Mouse (Mus musculus) limb, embryonic 14.5 days (tissue): Measurements from ENCODE around the gene Lhb. TPM values are rescaled to one million over a fixed set of nuclear protein-coding genes. Genes with fewer than 3 reads are reported as not detected.
A peak's percentile ranks its signal among the peaks of the same experiment; 100 is the strongest.

ENCODE experiments used
- ATAC-seq: fragments of 200-750 bp; cut with Nextera tagmentation; 2 replicates; pipeline ENCODE4 v1.8.0; 2017; ENCODE audit warnings: low read depth, moderate number of reproducible peaks, moderate TSS enrichment; ENCODE audit not compliant: low FRiP score
- DNase-seq: peaks from one replicate; pipeline ENCODE4 v3.0.0-alpha.2; 2015; ENCODE audit warnings: low spot score
- H3K27ac ChIP-seq: fragments of 300-500 bp; sonication (generic); replicated peaks from 2 replicates; pipeline ENCODE4 v1.5.1; 2014; ENCODE audit warnings: low read depth, mild to moderate bottlenecking, low read length, moderate library complexity, mixed read lengths
- H3K27me3 ChIP-seq: fragments of 300-500 bp; sonication (generic); 2 replicates; pipeline ENCODE4 v1.6.1; 2014; ENCODE audit warnings: low read length, mixed read lengths; ENCODE audit not compliant: control insufficient read depth, insufficient read depth
- H3K36me3 ChIP-seq: fragments of 300-500 bp; sonication (generic); 2 replicates; pipeline ENCODE4 v1.6.1; 2014; ENCODE audit warnings: mild to moderate bottlenecking, low read length, moderate library complexity, mixed read lengths; ENCODE audit not compliant: control insufficient read depth, insufficient read depth
- H3K4me1 ChIP-seq: fragments of 300-500 bp; sonication (generic); 2 replicates; pipeline ENCODE4 v1.6.1; 2014; ENCODE audit warnings: antibody characterized with exemption, low read length, mixed read lengths; ENCODE audit not compliant: control insufficient read depth, insufficient read depth
- H3K4me2 ChIP-seq: fragments of 300-500 bp; sonication (generic); replicated peaks from 2 replicates; pipeline ENCODE4 v1.6.1; 2014; ENCODE audit warnings: low read depth, mild to moderate bottlenecking, low read length, moderate library complexity; ENCODE audit not compliant: severe bottlenecking
- H3K4me3 ChIP-seq: fragments of 300-500 bp; sonication (generic); replicated peaks from 2 replicates; pipeline ENCODE4 v1.5.1; 2014; ENCODE audit warnings: low read length
- H3K9ac ChIP-seq: fragments of 300-500 bp; sonication (generic); 2 replicates; pipeline ENCODE4 v1.6.1; 2014; ENCODE audit warnings: mild to moderate bottlenecking, low read depth, low read length, moderate library complexity; ENCODE audit not compliant: severe bottlenecking
- H3K9me3 ChIP-seq: fragments of 300-500 bp; sonication (generic); 2 replicates; pipeline ENCODE4 v1.6.1; 2016; ENCODE audit warnings: low read length; ENCODE audit not compliant: control insufficient read depth
- POLR2A ChIP-seq: fragments of 200-500 bp; IDR thresholded peaks from 2 replicates; pipeline ENCODE4 v1.8.0; 2012; ENCODE audit warnings: inconsistent platforms, mild to moderate bottlenecking, moderate library complexity, borderline replicate concordance; ENCODE audit not compliant: insufficient read depth, insufficient read length; ENCODE audit errors: extremely low read depth
- WGBS: fragments of 180-500 bp; shearing (Covaris S2); extraction: QIAGEN DNeasy Blood & Tissue Kit; methylation state at CpG from one replicate; pipeline ENCODE4 v1.1.7; 2014; 5-methylcytosine and 5-hydroxymethylcytosine counted together
- microRNA-seq: library from miRNA; unstranded; fragments of <30 nt; microRNA quantifications from one replicate; pipeline ENCODE4, GENCODE M21; 2016
- polyA plus RNA-seq, 2 experiments: library from polyadenylated mRNA; depleted of rRNA in 1 of 2; stranded (reverse) in 1 of 2; unstranded in 1 of 2; fragments of >200 nt; fragmentation: Nextera tagmentation in 1 of 2; extraction: Ambion mirVana in 1 of 2; gene quantifications; 2 replicates each; pipeline versions ENCODE4 v1.2.1 to v1.2.3; 2012 to 2014

Gene Lhb
- polyA plus RNA-seq, 2 experiments, result 0.50 TPM; not detected in 1

DNA sequence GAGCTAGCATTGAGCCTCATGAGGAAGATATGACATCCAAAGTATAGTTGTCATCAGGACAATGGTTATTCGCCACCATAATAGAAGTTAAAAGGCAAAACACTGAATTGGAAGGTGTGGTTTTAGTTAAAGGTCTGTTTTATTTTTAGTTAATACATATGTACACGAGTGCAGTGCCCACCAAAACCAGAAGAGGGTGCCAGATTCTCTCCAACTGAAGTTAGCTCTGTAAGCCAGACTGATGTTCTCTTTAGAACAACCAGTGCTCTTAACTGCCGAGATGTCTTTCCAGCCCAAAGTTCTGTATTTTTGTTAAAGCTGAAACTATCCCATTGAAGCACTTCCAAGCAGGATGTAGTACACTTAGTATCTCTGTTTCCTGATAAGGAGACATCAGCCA is 50.2 kb downstream of the Lhb start:
- Histone ChIP-seq H3K4me2 (no peak overlapping the region), H3K9me3 (no peaks in the 10 kb centered on the region), H3K4me3 (no peak overlapping the region), H3K36me3 (no peaks in the 10 kb centered on the region), H3K4me1 (peaks cover 2% of the 10 kb centered on the region; the same call in 1 of the 2 replicates), H3K27ac (no peak overlapping the region), H3K27me3 (no peaks in the 10 kb centered on the region), H3K9ac (no peak overlapping the region)
- no peak for TF ChIP-seq POLR2A
- 7% methylated on average over 3 of the region's 3 CpGs for WGBS
- no peak for ATAC-seq
- peak; percentile 88 for DNase-seq

Small RNA genes lying within 50 kb of the gene (microRNA-seq; reads per million reads assigned to microRNA genes)
- gene Gm22133, result not detected

Other genes with a start within 250 kb of the Lhb start
Only the 30 nearest of the 33 such genes appear.
- 1.4 and 1.5 TPM in 2 replicates for gene Ccdc155, start 215.9 kb upstream of the Lhb start, polyA plus RNA-seq (2012; rRNA removed)
- gene Ccdc155, start 215.9 kb upstream of the Lhb start, polyA plus RNA-seq (2014; fragmentation: Nextera tagmentation; extraction: Ambion mirVana), result 0.79 and 1.2 TPM in 2 replicates
- 3.0 and 4.8 TPM in 2 replicates for gene Dkkl1, start 208.7 kb upstream of the Lhb start, polyA plus RNA-seq (2012; rRNA removed)
- 9.0 and 14.8 TPM in 2 replicates for gene Dkkl1, start 208.7 kb upstream of the Lhb start, polyA plus RNA-seq (2014; fragmentation: Nextera tagmentation; extraction: Ambion mirVana)
- gene Tead2, start 205.1 kb upstream of the Lhb start, polyA plus RNA-seq (2012; rRNA removed), result 450 and 560 TPM in 2 replicates
- gene Tead2, start 205.1 kb upstream of the Lhb start, polyA plus RNA-seq (2014; fragmentation: Nextera tagmentation; extraction: Ambion mirVana), result 143 and 168 TPM in 2 replicates
- gene Cd37, start 181.7 kb upstream of the Lhb start, polyA plus RNA-seq (2012; rRNA removed), result 4.9 and 6.0 TPM in 2 replicates
- 2.6 and 3.7 TPM in 2 replicates for gene Cd37, start 181.7 kb upstream of the Lhb start, polyA plus RNA-seq (2014; fragmentation: Nextera tagmentation; extraction: Ambion mirVana)
- gene Slc6a16, start 179.7 kb upstream of the Lhb start, polyA plus RNA-seq (2012; rRNA removed), result 0.18 and 0.29 TPM in 2 replicates
- gene Slc6a16, start 179.7 kb upstream of the Lhb start, polyA plus RNA-seq (2014; fragmentation: Nextera tagmentation; extraction: Ambion mirVana), result 0.21 TPM in 1 of 2 replicates, not detected in the other
- not detected in 2 replicates for gene Slc6a21, start 143.3 kb upstream of the Lhb start, polyA plus RNA-seq (2012; rRNA removed)
- gene Slc6a21, start 143.3 kb upstream of the Lhb start, polyA plus RNA-seq (2014; fragmentation: Nextera tagmentation; extraction: Ambion mirVana), result not detected in 2 replicates
- gene Trpm4, start 87.0 kb upstream of the Lhb start, polyA plus RNA-seq (2012; rRNA removed), result 42.6 and 46.1 TPM in 2 replicates
- gene Trpm4, start 87.0 kb upstream of the Lhb start, polyA plus RNA-seq (2014; fragmentation: Nextera tagmentation; extraction: Ambion mirVana), result 15.8 TPM in 2 replicates
- gene Hrc, start 85.5 kb upstream of the Lhb start, polyA plus RNA-seq (2012; rRNA removed), result 9.5 and 17.9 TPM in 2 replicates
- 4.1 and 5.9 TPM in 2 replicates for gene Hrc, start 85.5 kb upstream of the Lhb start, polyA plus RNA-seq (2014; fragmentation: Nextera tagmentation; extraction: Ambion mirVana)
- gene Ppfia3, start 53.8 kb upstream of the Lhb start, polyA plus RNA-seq (2012; rRNA removed), result 12.3 and 13.8 TPM in 2 replicates
- 8.4 and 9.0 TPM in 2 replicates for gene Ppfia3, start 53.8 kb upstream of the Lhb start, polyA plus RNA-seq (2014; fragmentation: Nextera tagmentation; extraction: Ambion mirVana)
- 4.1 and 4.7 TPM in 2 replicates for gene Lin7b, start 50.2 kb upstream of the Lhb start, polyA plus RNA-seq (2012; rRNA removed)
- 1.7 and 2.2 TPM in 2 replicates for gene Lin7b, start 50.2 kb upstream of the Lhb start, polyA plus RNA-seq (2014; fragmentation: Nextera tagmentation; extraction: Ambion mirVana)
- gene Snrnp70, start 25.1 kb upstream of the Lhb start, polyA plus RNA-seq (2012; rRNA removed), result 539 and 694 TPM in 2 replicates
- gene Snrnp70, start 25.1 kb upstream of the Lhb start, polyA plus RNA-seq (2014; fragmentation: Nextera tagmentation; extraction: Ambion mirVana), result 69.7 and 73.7 TPM in 2 replicates
- gene Kcna7, start 15.2 kb upstream of the Lhb start, polyA plus RNA-seq (2012; rRNA removed), result 0.10 TPM in 2 replicates
- 0.11 TPM in 1 of 2 replicates, not detected in the other for gene Kcna7, start 15.2 kb upstream of the Lhb start, polyA plus RNA-seq (2014; fragmentation: Nextera tagmentation; extraction: Ambion mirVana)
- 4.2 and 4.5 TPM in 2 replicates for gene Ntf5, start 7.1 kb upstream of the Lhb start, polyA plus RNA-seq (2012; rRNA removed)
- 4.4 and 6.0 TPM in 2 replicates for gene Ntf5, start 7.1 kb upstream of the Lhb start, polyA plus RNA-seq (2014; fragmentation: Nextera tagmentation; extraction: Ambion mirVana)
- 44.1 and 59.1 TPM in 2 replicates for gene Gys1, start 14.0 kb downstream of the Lhb start, polyA plus RNA-seq (2012; rRNA removed)
- gene Gys1, start 14.0 kb downstream of the Lhb start, polyA plus RNA-seq (2014; fragmentation: Nextera tagmentation; extraction: Ambion mirVana), result 35.8 and 37.3 TPM in 2 replicates
- gene Ruvbl2, start 17.3 kb downstream of the Lhb start, polyA plus RNA-seq (2012; rRNA removed), result 120 TPM in 2 replicates
- 119 and 126 TPM in 2 replicates for gene Ruvbl2, start 17.3 kb downstream of the Lhb start, polyA plus RNA-seq (2014; fragmentation: Nextera tagmentation; extraction: Ambion mirVana)
- gene Ftl1, start 39.1 kb downstream of the Lhb start, polyA plus RNA-seq (2012; rRNA removed), result 1,503 and 2,450 TPM in 2 replicates
- gene Ftl1, start 39.1 kb downstream of the Lhb start, polyA plus RNA-seq (2014; fragmentation: Nextera tagmentation; extraction: Ambion mirVana), result 4,726 and 4,986 TPM in 2 replicates
- gene Bax, start 46.1 kb downstream of the Lhb start, polyA plus RNA-seq (2012; rRNA removed), result 127 and 164 TPM in 2 replicates
- 133 and 140 TPM in 2 replicates for gene Bax, start 46.1 kb downstream of the Lhb start, polyA plus RNA-seq (2014; fragmentation: Nextera tagmentation; extraction: Ambion mirVana)
- 0.82 and 1.3 TPM in 2 replicates for gene Tulp2, start 61.1 kb downstream of the Lhb start, polyA plus RNA-seq (2012; rRNA removed)
- 1.2 and 2.0 TPM in 2 replicates for gene Tulp2, start 61.1 kb downstream of the Lhb start, polyA plus RNA-seq (2014; fragmentation: Nextera tagmentation; extraction: Ambion mirVana)
- not detected in 2 replicates for gene Gm45808, start 66.0 kb downstream of the Lhb start, polyA plus RNA-seq (2012; rRNA removed)
- not detected in 2 replicates for gene Gm45808, start 66.0 kb downstream of the Lhb start, polyA plus RNA-seq (2014; fragmentation: Nextera tagmentation; extraction: Ambion mirVana)
- gene Dhdh, start 68.0 kb downstream of the Lhb start, polyA plus RNA-seq (2012; rRNA removed), result 2.4 and 2.9 TPM in 2 replicates
- 2.0 and 2.6 TPM in 2 replicates for gene Dhdh, start 68.0 kb downstream of the Lhb start, polyA plus RNA-seq (2014; fragmentation: Nextera tagmentation; extraction: Ambion mirVana)
- 293 and 299 TPM in 2 replicates for gene Nucb1, start 89.6 kb downstream of the Lhb start, polyA plus RNA-seq (2012; rRNA removed)
- gene Nucb1, start 89.6 kb downstream of the Lhb start, polyA plus RNA-seq (2014; fragmentation: Nextera tagmentation; extraction: Ambion mirVana), result 239 and 254 TPM in 2 replicates
- gene Ppp1r15a, start 105.4 kb downstream of the Lhb start, polyA plus RNA-seq (2012; rRNA removed), result 27.5 and 29.8 TPM in 2 replicates
- 21.2 and 22.1 TPM in 2 replicates for gene Ppp1r15a, start 105.4 kb downstream of the Lhb start, polyA plus RNA-seq (2014; fragmentation: Nextera tagmentation; extraction: Ambion mirVana)
- 13.1 and 17.2 TPM in 2 replicates for gene Plekha4, start 105.5 kb downstream of the Lhb start, polyA plus RNA-seq (2012; rRNA removed)
- 4.3 and 4.6 TPM in 2 replicates for gene Plekha4, start 105.5 kb downstream of the Lhb start, polyA plus RNA-seq (2014; fragmentation: Nextera tagmentation; extraction: Ambion mirVana)
- 1.1 and 1.2 TPM in 2 replicates for gene Hsd17b14, start 134.1 kb downstream of the Lhb start, polyA plus RNA-seq (2012; rRNA removed)
- gene Hsd17b14, start 134.1 kb downstream of the Lhb start, polyA plus RNA-seq (2014; fragmentation: Nextera tagmentation; extraction: Ambion mirVana), result 0.44 and 0.92 TPM in 2 replicates
- 67.6 and 71.5 TPM in 2 replicates for gene Bcat2, start 149.3 kb downstream of the Lhb start, polyA plus RNA-seq (2012; rRNA removed)
- gene Bcat2, start 149.3 kb downstream of the Lhb start, polyA plus RNA-seq (2014; fragmentation: Nextera tagmentation; extraction: Ambion mirVana), result 57.2 and 60.4 TPM in 2 replicates
- 0.58 and 0.73 TPM in 2 replicates for gene Fgf21, start 194.7 kb downstream of the Lhb start, polyA plus RNA-seq (2012; rRNA removed)
- gene Fgf21, start 194.7 kb downstream of the Lhb start, polyA plus RNA-seq (2014; fragmentation: Nextera tagmentation; extraction: Ambion mirVana), result 0.43 and 0.66 TPM in 2 replicates
- 1.0 and 1.9 TPM in 2 replicates for gene Fut1, start 196.5 kb downstream of the Lhb start, polyA plus RNA-seq (2012; rRNA removed)
- 1.2 and 1.8 TPM in 2 replicates for gene Fut1, start 196.5 kb downstream of the Lhb start, polyA plus RNA-seq (2014; fragmentation: Nextera tagmentation; extraction: Ambion mirVana)
- gene Izumo1, start 201.0 kb downstream of the Lhb start, polyA plus RNA-seq (2012; rRNA removed), result 0.33 and 0.43 TPM in 2 replicates
- 0.39 TPM in 1 of 2 replicates, not detected in the other for gene Izumo1, start 201.0 kb downstream of the Lhb start, polyA plus RNA-seq (2014; fragmentation: Nextera tagmentation; extraction: Ambion mirVana)
- gene Rasip1, start 206.7 kb downstream of the Lhb start, polyA plus RNA-seq (2012; rRNA removed), result 14.1 and 16.7 TPM in 2 replicates
- gene Rasip1, start 206.7 kb downstream of the Lhb start, polyA plus RNA-seq (2014; fragmentation: Nextera tagmentation; extraction: Ambion mirVana), result 11.0 and 11.8 TPM in 2 replicates
- 34.6 and 43.9 TPM in 2 replicates for gene Mamstr, start 219.2 kb downstream of the Lhb start, polyA plus RNA-seq (2012; rRNA removed)
- 15.7 and 19.8 TPM in 2 replicates for gene Mamstr, start 219.2 kb downstream of the Lhb start, polyA plus RNA-seq (2014; fragmentation: Nextera tagmentation; extraction: Ambion mirVana)